Mouse (Mus musculus): ENCODE measurements around the gene Gdf9. TPM values are rescaled to one million over a fixed set of nuclear protein-coding genes. Genes with fewer than 3 reads are reported as not detected.

The Gdf9 gene
- polyA plus RNA-seq, 1 experiment from 2014 or later, result 5.9 TPM

DNA sequence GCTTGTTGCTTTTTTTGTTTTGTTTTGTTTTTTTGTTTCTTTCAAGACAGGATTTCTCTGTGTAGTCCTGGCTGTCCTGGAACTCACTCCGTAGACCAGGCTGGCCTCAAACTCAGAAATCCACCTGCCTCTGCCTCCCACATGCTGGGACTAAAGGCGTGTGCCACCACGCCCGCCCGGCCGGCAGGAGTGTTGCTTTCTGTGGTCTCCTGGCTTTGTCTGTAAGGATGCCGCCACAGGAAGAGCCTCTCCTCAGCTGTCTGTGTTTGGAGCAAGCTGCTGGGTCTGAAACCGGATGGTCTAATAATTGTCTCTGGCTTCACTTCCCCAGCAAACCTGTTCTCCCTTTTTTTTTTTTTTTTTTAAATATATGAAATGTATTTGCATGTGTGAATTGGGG lies 4.7 kb downstream of the Gdf9 start:
- Histone ChIP-seq H3K27me3 (ENCODE audit: control insufficient read depth, insufficient read depth, low read length) (no peaks in the 10 kb centered on the region), H3K9me3 (ENCODE audit: control insufficient read depth, low read length) (no peaks in the 10 kb centered on the region), H3K4me2 (ENCODE audit: low read length) (no peak overlapping the region), H3K4me3 (replicated peaks; ENCODE audit: low read depth, low read length) (no peak overlapping the region), H3K9ac (replicated peaks; ENCODE audit: low read length) (no peak overlapping the region), H3K27ac (replicated peaks; ENCODE audit: low read depth, low read length) (no peak overlapping the region), H3K36me3 (ENCODE audit: control insufficient read depth, insufficient read depth, low read length) (no peaks in the 10 kb centered on the region), H3K4me1 (ENCODE audit: control insufficient read depth, insufficient read depth, low read length) (0 out of 2 replicates have a peak, but pooled peaks cover 6% of the 10 kb centered on the region)
- ATAC-seq (ENCODE audit: low FRiP score, low TSS enrichment) (no peak), DNase-seq (no peak)
- WGBS, result 93% methylated on average over 8 of the region's 8 CpGs

DNA sequence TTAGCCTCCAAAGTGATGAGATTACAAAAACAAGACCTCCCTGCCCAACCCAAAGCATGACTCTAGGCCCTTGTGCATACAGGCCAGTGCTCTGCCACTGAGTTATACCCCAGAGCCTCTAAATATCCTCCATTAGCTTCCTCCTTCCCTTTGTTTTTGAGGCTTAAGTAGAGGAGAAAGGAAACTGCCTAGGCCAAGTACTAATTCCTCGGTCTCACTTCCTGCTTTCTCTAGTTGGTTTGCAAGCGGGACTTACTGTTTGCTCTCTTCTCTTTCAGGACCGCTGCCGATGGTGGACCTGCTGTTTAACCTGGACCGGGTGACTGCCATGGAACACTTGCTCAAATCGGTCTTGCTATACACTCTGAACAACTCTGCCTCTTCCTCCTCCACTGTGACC lies 5.5 kb downstream of the Gdf9 start:
- ATAC-seq (ENCODE audit: low FRiP score, low TSS enrichment) (no peak), DNase-seq (no peak)
- Histone ChIP-seq H3K27ac (replicated peaks; ENCODE audit: low read depth, low read length) (no peak overlapping the region), H3K4me3 (replicated peaks; ENCODE audit: low read depth, low read length) (no peak overlapping the region), H3K27me3 (ENCODE audit: control insufficient read depth, insufficient read depth, low read length) (no peaks in the 10 kb centered on the region), H3K4me2 (ENCODE audit: low read length) (no peak overlapping the region), H3K4me1 (ENCODE audit: control insufficient read depth, insufficient read depth, low read length) (0 out of 2 replicates have a peak, but pooled peaks cover 5% of the 10 kb centered on the region), H3K9ac (replicated peaks; ENCODE audit: low read length) (no peak overlapping the region), H3K36me3 (ENCODE audit: control insufficient read depth, insufficient read depth, low read length) (no peaks in the 10 kb centered on the region), H3K9me3 (ENCODE audit: control insufficient read depth, low read length) (no peaks in the 10 kb centered on the region)
- WGBS, result 93% methylated on average over 6 of the region's 6 CpGs

DNA sequence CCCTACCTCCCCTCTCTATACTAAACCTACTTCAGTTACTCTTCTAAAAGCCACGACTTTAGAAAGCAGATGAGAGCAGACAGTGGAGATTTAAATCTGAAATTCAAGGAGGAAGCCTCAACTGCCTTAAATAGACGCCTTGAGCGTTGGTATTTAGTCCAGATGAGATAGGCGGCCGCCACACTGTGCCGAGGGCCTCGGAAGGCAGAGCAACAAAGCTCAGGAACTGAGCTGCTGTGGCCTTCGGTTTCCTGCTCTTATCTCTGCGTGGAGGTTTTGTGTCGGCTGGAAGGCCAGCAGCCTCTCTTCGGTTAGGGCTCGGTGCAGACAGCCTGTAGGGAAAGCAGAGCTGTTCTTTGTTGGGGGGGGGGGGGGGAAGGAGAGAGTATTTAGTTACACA lies 11.1 kb downstream of the Gdf9 start:
- Histone ChIP-seq H3K27me3 (ENCODE audit: control insufficient read depth, insufficient read depth, low read length) (no peaks in the 10 kb centered on the region), H3K4me1 (ENCODE audit: control insufficient read depth, insufficient read depth, low read length) (no peaks in the 10 kb centered on the region), H3K36me3 (ENCODE audit: control insufficient read depth, insufficient read depth, low read length) (no peaks in the 10 kb centered on the region), H3K9me3 (ENCODE audit: control insufficient read depth, low read length) (no peaks in the 10 kb centered on the region), H3K27ac (replicated peaks; ENCODE audit: low read depth, low read length) (no peak overlapping the region), H3K4me2 (ENCODE audit: low read length) (no peak overlapping the region), H3K9ac (replicated peaks; ENCODE audit: low read length) (no peak overlapping the region), H3K4me3 (replicated peaks; ENCODE audit: low read depth, low read length) (no peak overlapping the region)
- WGBS, result 59% methylated on average over 12 of the region's 12 CpGs
- DNase-seq, result no peak
- ATAC-seq (ENCODE audit: low FRiP score, low TSS enrichment), result no peak

DNA sequence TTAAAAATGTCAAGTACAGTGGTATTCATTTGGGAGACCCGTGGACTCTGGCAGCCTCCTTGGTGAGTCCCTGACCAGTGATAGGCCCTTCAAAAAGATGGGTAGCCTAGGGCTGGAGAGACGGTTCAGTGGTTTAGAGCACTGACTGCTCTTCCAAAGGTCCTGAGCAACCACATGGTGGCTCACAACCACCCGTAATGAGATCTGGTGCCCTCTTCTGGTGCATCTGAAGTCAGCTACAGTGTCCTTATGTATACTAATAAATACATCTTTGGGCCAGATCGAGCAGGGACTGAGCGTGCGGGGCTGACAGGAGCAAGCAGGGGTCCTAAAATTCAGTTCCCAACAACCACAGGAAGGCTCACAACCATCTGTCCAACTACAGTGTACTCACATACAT lies 13.0 kb downstream of the Gdf9 start:
- H3K36me3 ChIP-seq (ENCODE audit: control insufficient read depth, insufficient read depth, low read length), result no peaks in the 10 kb centered on the region
- no peak overlapping the region for H3K4me2 ChIP-seq (ENCODE audit: low read length)
- H3K4me1 ChIP-seq (ENCODE audit: control insufficient read depth, insufficient read depth, low read length), result no peaks in the 10 kb centered on the region
- H3K9ac ChIP-seq (replicated peaks; ENCODE audit: low read length), result no peak overlapping the region
- 38% methylated on average over 6 of the region's 6 CpGs for WGBS
- no peak overlapping the region for H3K27ac ChIP-seq (replicated peaks; ENCODE audit: low read depth, low read length)
- H3K9me3 ChIP-seq (ENCODE audit: control insufficient read depth, low read length), result no peaks in the 10 kb centered on the region
- H3K27me3 ChIP-seq (ENCODE audit: control insufficient read depth, insufficient read depth, low read length), result no peaks in the 10 kb centered on the region
- ATAC-seq (ENCODE audit: low FRiP score, low TSS enrichment), result no peak
- DNase-seq, result no peak
- no peak overlapping the region for H3K4me3 ChIP-seq (replicated peaks; ENCODE audit: low read depth, low read length)

DNA sequence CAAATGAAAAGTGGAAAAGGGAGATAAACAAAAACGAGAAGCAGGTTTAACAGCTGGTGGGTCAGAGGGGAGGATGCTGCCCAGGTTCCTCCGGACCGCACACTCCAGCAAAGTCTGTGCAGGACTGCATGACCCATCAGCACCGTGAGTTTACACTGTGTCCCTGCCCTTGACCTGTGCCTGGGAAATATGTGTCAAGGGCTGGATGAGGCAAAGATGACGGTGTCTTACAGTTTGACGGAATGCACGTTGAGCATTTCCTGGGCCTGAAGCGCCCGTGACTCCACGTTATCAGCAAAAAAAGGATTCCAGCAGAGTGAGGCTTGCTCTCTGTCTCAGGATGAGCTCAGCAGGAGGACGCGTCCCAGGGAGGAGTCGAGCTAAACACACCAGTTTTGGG lies 14.7 kb downstream of the Gdf9 start:
- H3K4me1 ChIP-seq (ENCODE audit: control insufficient read depth, insufficient read depth, low read length), result no peaks in the 10 kb centered on the region
- ATAC-seq (ENCODE audit: low FRiP score, low TSS enrichment) (no peak), DNase-seq (no peak)
- H3K9me3 ChIP-seq (ENCODE audit: control insufficient read depth, low read length), result no peaks in the 10 kb centered on the region
- H3K27me3 ChIP-seq (ENCODE audit: control insufficient read depth, insufficient read depth, low read length), result no peaks in the 10 kb centered on the region
- no peaks in the 10 kb centered on the region for H3K36me3 ChIP-seq (ENCODE audit: control insufficient read depth, insufficient read depth, low read length)
- H3K27ac ChIP-seq (replicated peaks; ENCODE audit: low read depth, low read length), result no peak overlapping the region
- no peak overlapping the region for H3K4me2 ChIP-seq (ENCODE audit: low read length)
- no peak overlapping the region for H3K9ac ChIP-seq (replicated peaks; ENCODE audit: low read length)
- no peak overlapping the region for H3K4me3 ChIP-seq (replicated peaks; ENCODE audit: low read depth, low read length)
- WGBS, result 64% methylated on average over 13 of the region's 13 CpGs

DNA sequence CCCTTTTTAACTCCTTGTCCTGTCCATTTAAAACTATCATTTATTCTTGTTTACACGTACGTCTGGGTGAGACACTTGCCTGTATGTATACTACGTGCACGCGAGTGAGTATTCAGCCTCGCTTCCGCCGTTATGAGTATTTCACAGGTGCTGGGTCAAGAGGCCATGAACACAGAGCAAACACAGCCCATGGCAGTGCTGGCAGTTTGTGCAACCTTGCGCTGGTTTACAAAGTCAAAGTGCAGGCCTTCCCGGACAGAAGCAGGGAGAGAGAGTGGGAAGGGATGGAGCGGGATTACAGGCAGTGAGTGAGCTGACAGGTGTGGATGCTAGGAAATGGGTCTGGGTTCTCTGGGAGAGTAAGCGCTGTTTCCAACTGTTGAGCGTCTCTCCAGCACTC lies 15.4 kb downstream of the Gdf9 start:
- H3K9me3 ChIP-seq (ENCODE audit: control insufficient read depth, low read length), result no peaks in the 10 kb centered on the region
- no peaks in the 10 kb centered on the region for H3K27me3 ChIP-seq (ENCODE audit: control insufficient read depth, insufficient read depth, low read length)
- H3K4me2 ChIP-seq (ENCODE audit: low read length), result no peak overlapping the region
- no peaks in the 10 kb centered on the region for H3K4me1 ChIP-seq (ENCODE audit: control insufficient read depth, insufficient read depth, low read length)
- no peak overlapping the region for H3K9ac ChIP-seq (replicated peaks; ENCODE audit: low read length)
- no peak overlapping the region for H3K27ac ChIP-seq (replicated peaks; ENCODE audit: low read depth, low read length)
- ATAC-seq (ENCODE audit: low FRiP score, low TSS enrichment) (no peak), DNase-seq (no peak)
- H3K36me3 ChIP-seq (ENCODE audit: control insufficient read depth, insufficient read depth, low read length), result no peaks in the 10 kb centered on the region
- 90% methylated on average over 13 of the region's 13 CpGs for WGBS
- H3K4me3 ChIP-seq (replicated peaks; ENCODE audit: low read depth, low read length), result no peak overlapping the region

DNA sequence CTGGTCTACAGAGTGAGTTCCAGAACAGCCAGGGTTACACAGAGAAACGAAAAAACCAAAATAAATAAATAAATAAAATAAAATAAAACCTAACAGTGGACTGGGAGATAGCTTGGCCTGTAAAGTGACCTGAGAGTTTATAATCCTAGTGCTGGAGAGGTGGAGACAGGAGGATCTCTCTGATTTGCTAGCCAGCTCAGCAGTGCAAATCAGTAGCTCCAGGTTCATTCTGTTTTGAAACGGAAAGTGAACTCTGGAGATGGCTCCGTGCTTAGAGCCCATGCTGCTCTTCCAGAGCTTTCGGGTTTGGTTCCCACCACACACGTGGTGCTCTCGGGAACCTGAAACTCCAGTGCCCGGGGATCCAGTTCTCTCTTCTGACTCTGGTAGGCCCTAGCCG lies 17.2 kb downstream of the Gdf9 start:
- no peaks in the 10 kb centered on the region for H3K36me3 ChIP-seq (ENCODE audit: control insufficient read depth, insufficient read depth, low read length)
- WGBS, result 88% methylated on average over 8 of the region's 8 CpGs

DNA sequence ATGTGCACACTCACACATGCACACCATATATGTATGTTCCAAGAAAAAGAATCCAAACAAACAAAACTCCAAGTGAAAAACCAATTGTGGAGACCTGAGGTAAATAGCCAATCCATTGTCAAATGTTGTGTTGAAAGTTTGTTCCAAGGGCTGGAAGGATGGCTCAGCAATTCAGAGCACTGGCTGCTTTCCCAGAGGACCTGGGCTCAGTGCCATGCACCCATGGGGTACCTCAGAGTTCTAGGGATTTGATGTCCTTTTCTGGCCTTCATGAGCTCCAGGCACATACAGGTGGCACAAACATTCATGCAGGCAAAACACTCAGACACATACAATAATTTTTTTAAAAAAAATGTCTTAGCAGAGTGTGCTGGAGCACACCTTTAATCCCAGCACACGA lies 17.7 kb downstream of the Gdf9 start:
- H3K9me3 ChIP-seq (ENCODE audit: control insufficient read depth, low read length), result no peaks in the 10 kb centered on the region
- H3K4me3 ChIP-seq (replicated peaks; ENCODE audit: low read depth, low read length), result no peak overlapping the region
- H3K4me1 ChIP-seq (ENCODE audit: control insufficient read depth, insufficient read depth, low read length), result no peaks in the 10 kb centered on the region
- H3K27ac ChIP-seq (replicated peaks; ENCODE audit: low read depth, low read length), result no peak overlapping the region
- ATAC-seq (ENCODE audit: low FRiP score, low TSS enrichment) (no peak), DNase-seq (no peak)
- no peaks in the 10 kb centered on the region for H3K27me3 ChIP-seq (ENCODE audit: control insufficient read depth, insufficient read depth, low read length)
- no peak overlapping the region for H3K9ac ChIP-seq (replicated peaks; ENCODE audit: low read length)
- no peak overlapping the region for H3K4me2 ChIP-seq (ENCODE audit: low read length)
- no peaks in the 10 kb centered on the region for H3K36me3 ChIP-seq (ENCODE audit: control insufficient read depth, insufficient read depth, low read length)
- WGBS, result 91% methylated on average over 1 of the region's 1 CpGs

More for the DNA sequence above, 17.2 kb downstream of the Gdf9 start:
- H3K4me1 ChIP-seq (ENCODE audit: control insufficient read depth, insufficient read depth, low read length), result no peaks in the 10 kb centered on the region
- no peak for DNase-seq
- H3K9ac ChIP-seq (replicated peaks; ENCODE audit: low read length), result no peak overlapping the region
- no peaks in the 10 kb centered on the region for H3K27me3 ChIP-seq (ENCODE audit: control insufficient read depth, insufficient read depth, low read length)
- H3K9me3 ChIP-seq (ENCODE audit: control insufficient read depth, low read length), result no peaks in the 10 kb centered on the region
- H3K27ac ChIP-seq (replicated peaks; ENCODE audit: low read depth, low read length), result no peak overlapping the region
- H3K4me2 ChIP-seq (ENCODE audit: low read length), result no peak overlapping the region
- no peak for ATAC-seq (ENCODE audit: low FRiP score, low TSS enrichment)
- H3K4me3 ChIP-seq (replicated peaks; ENCODE audit: low read depth, low read length), result no peak overlapping the region

DNA sequence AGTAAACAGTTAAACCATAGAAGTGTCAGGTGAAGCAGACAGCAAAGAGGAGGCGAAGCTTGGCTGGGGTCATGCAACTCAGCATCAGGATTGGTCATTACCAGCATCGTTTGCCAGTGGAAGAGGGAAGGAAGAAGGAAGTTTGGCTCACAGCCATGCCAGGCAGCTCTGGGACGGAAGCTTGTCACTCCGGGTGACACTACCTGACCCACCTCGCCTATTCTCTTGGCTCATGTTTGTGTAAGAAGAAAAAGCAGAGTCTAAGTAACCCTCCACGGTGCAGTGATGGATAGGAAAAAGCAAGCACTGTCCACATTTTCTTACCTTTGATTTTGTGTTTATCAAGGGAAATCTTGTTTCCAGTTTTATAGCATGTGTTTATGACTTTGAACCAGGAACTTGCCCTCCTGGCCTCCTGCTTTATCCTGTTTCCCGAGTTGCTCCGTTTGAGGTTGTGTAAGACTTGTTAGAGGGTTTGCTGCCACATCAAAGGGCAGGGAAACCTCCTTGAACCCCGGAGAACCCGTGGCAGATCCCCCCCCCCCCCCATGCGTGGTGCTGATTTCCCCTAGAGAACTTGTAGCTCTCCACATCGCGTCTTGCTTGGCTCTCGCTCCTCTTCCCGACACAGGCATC lies 19.4 kb downstream of the Gdf9 start:
- no peak overlapping the region for H3K9ac ChIP-seq (replicated peaks; ENCODE audit: low read length)
- 66% methylated on average over 15 of the region's 15 CpGs for WGBS
- no peak overlapping the region for H3K4me3 ChIP-seq (replicated peaks; ENCODE audit: low read depth, low read length)
- no peaks in the 10 kb centered on the region for H3K36me3 ChIP-seq (ENCODE audit: control insufficient read depth, insufficient read depth, low read length)
- H3K4me1 ChIP-seq (ENCODE audit: control insufficient read depth, insufficient read depth, low read length), result no peaks in the 10 kb centered on the region
- no peak for ATAC-seq (ENCODE audit: low FRiP score, low TSS enrichment)
- H3K4me2 ChIP-seq (ENCODE audit: low read length), result no peak overlapping the region
- DNase-seq, result no peak
- H3K27me3 ChIP-seq (ENCODE audit: control insufficient read depth, insufficient read depth, low read length), result no peaks in the 10 kb centered on the region
- H3K27ac ChIP-seq (replicated peaks; ENCODE audit: low read depth, low read length), result no peak overlapping the region
- no peaks in the 10 kb centered on the region for H3K9me3 ChIP-seq (ENCODE audit: control insufficient read depth, low read length)
